Mouse (Mus musculus): ENCODE measurements around the gene Col15a1. TPM values are rescaled to one million over a fixed set of nuclear protein-coding genes. Genes with fewer than 3 reads are reported as not detected.
A peak's percentile ranks its signal among the peaks of the same experiment; 100 is the strongest.

The Col15a1 gene
- polyA plus RNA-seq, 1 experiment from 2014 or later: 12.9 TPM

- no peak overlapping the region for H3K4me2 ChIP-seq
- H3K4me1 ChIP-seq (replicated peaks): peaks cover 29% of the 10 kb centered on the region
- H3K9ac ChIP-seq: no peak overlapping the region
- WGBS: 51% methylated on average over 6 of the region's 6 CpGs
- ATAC-seq (replicated peaks; ENCODE audit: insufficient number of reproducible peaks, insufficient read depth, low FRiP score, low read depth): no peak
- no peaks in the 10 kb centered on the region for H3K9me3 ChIP-seq (replicated peaks)
- H3K27ac ChIP-seq: 0 out of 2 replicates have a peak overlapping the region, but pooled peaks have one; percentile 15
- H3K4me3 ChIP-seq: no peak overlapping the region
- H3K27me3 ChIP-seq: 0 out of 2 replicates have a peak, but pooled peaks cover 3% of the 10 kb centered on the region
- no peaks in the 10 kb centered on the region for H3K36me3 ChIP-seq
Measured at GRCm38 (mm10) chr4:47247574-47247973, 39.6 kb downstream of the Col15a1 start.

- no peak for ATAC-seq (replicated peaks; ENCODE audit: insufficient number of reproducible peaks, insufficient read depth, low FRiP score, low read depth)
- peaks cover 29% of the 10 kb centered on the region for H3K4me1 ChIP-seq (replicated peaks)
- WGBS: 74% methylated on average over 6 of the region's 6 CpGs
Measured at GRCm38 (mm10) chr4:47249193-47249592, 41.2 kb downstream of the Col15a1 start.

GRCm38 (mm10) chr4:47251069-47251468 is 43.1 kb downstream of the Col15a1 start:
- peak; percentile 25; the same call in 1 of the 2 replicates for ATAC-seq (replicated peaks; ENCODE audit: insufficient number of reproducible peaks, insufficient read depth, low FRiP score, low read depth)

More at GRCm38 (mm10) chr4:47249193-47249592, 41.2 kb downstream of the Col15a1 start:
- Histone ChIP-seq H3K4me2 (no peak overlapping the region), H3K4me3 (no peak overlapping the region), H3K9me3 (replicated peaks) (no peaks in the 10 kb centered on the region), H3K9ac (no peak overlapping the region), H3K36me3 (no peaks in the 10 kb centered on the region), H3K27ac (no peak overlapping the region), H3K27me3 (0 out of 2 replicates have a peak, but pooled peaks cover 3% of the 10 kb centered on the region)

GRCm38 (mm10) chr4:47251693-47252435 is 43.9 kb downstream of the Col15a1 start:
- Histone ChIP-seq H3K4me2 (no peak overlapping the region), H3K27ac (peak overlapping the region; percentile 17), H3K9me3 (replicated peaks) (no peaks in the 10 kb centered on the region), H3K4me1 (replicated peaks) (peaks cover 29% of the 10 kb centered on the region), H3K36me3 (no peaks in the 10 kb centered on the region), H3K9ac (no peak overlapping the region), H3K27me3 (0 out of 2 replicates have a peak, but pooled peaks cover 3% of the 10 kb centered on the region), H3K4me3 (no peak overlapping the region)
- WGBS: 74% methylated on average over 11 of the region's 11 CpGs
- ATAC-seq (replicated peaks; ENCODE audit: insufficient number of reproducible peaks, insufficient read depth, low FRiP score, low read depth): peak; percentile 12; the same call in 1 of the 2 replicates

More at GRCm38 (mm10) chr4:47251069-47251468, 43.1 kb downstream of the Col15a1 start:
- peaks cover 29% of the 10 kb centered on the region for H3K4me1 ChIP-seq (replicated peaks)
- H3K27me3 ChIP-seq: 0 out of 2 replicates have a peak, but pooled peaks cover 3% of the 10 kb centered on the region
- H3K4me3 ChIP-seq: no peak overlapping the region
- H3K4me2 ChIP-seq: no peak overlapping the region
- H3K9me3 ChIP-seq (replicated peaks): no peaks in the 10 kb centered on the region
- H3K9ac ChIP-seq: no peak overlapping the region
- WGBS: 36% methylated on average over 5 of the region's 5 CpGs
- no peaks in the 10 kb centered on the region for H3K36me3 ChIP-seq
- peak overlapping the region; percentile 17 for H3K27ac ChIP-seq

GRCm38 (mm10) chr4:47252627-47253026 is 44.7 kb downstream of the Col15a1 start:
- WGBS: 88% methylated on average over 3 of the region's 3 CpGs
- no peak for ATAC-seq (replicated peaks; ENCODE audit: insufficient number of reproducible peaks, insufficient read depth, low FRiP score, low read depth)
- Histone ChIP-seq H3K4me1 (replicated peaks) (peaks cover 22% of the 10 kb centered on the region), H3K4me2 (no peak overlapping the region), H3K4me3 (no peak overlapping the region), H3K9me3 (replicated peaks) (no peaks in the 10 kb centered on the region), H3K27me3 (0 out of 2 replicates have a peak, but pooled peaks cover 3% of the 10 kb centered on the region), H3K27ac (no peak overlapping the region), H3K36me3 (no peaks in the 10 kb centered on the region), H3K9ac (no peak overlapping the region)

- Histone ChIP-seq H3K27me3 (no peaks in the 10 kb centered on the region), H3K4me1 (replicated peaks) (peaks cover 13% of the 10 kb centered on the region; the same call in 1 of the 2 replicates), H3K4me2 (no peak overlapping the region), H3K36me3 (no peaks in the 10 kb centered on the region), H3K9me3 (replicated peaks) (no peaks in the 10 kb centered on the region), H3K27ac (no peak overlapping the region), H3K4me3 (no peak overlapping the region), H3K9ac (no peak overlapping the region)
- WGBS: 36% methylated on average over 4 of the region's 4 CpGs
- ATAC-seq (replicated peaks; ENCODE audit: insufficient number of reproducible peaks, insufficient read depth, low FRiP score, low read depth): no peak
Measured at GRCm38 (mm10) chr4:47255641-47256040, 47.7 kb downstream of the Col15a1 start.

- ATAC-seq (replicated peaks; ENCODE audit: insufficient number of reproducible peaks, insufficient read depth, low FRiP score, low read depth): no peak
- Histone ChIP-seq H3K4me1 (replicated peaks) (no peaks in the 10 kb centered on the region), H3K4me2 (no peak overlapping the region), H3K36me3 (no peaks in the 10 kb centered on the region), H3K27ac (no peak overlapping the region), H3K4me3 (no peak overlapping the region), H3K27me3 (no peaks in the 10 kb centered on the region), H3K9ac (no peak overlapping the region), H3K9me3 (replicated peaks) (no peaks in the 10 kb centered on the region)
- 73% methylated on average over 3 of the region's 3 CpGs for WGBS
Measured at GRCm38 (mm10) chr4:47258201-47258600, 50.2 kb downstream of the Col15a1 start.

- WGBS: 70% methylated on average over 6 of the region's 6 CpGs
- Histone ChIP-seq H3K27me3 (no peaks in the 10 kb centered on the region), H3K4me1 (replicated peaks) (no peaks in the 10 kb centered on the region), H3K9ac (no peak overlapping the region), H3K27ac (no peak overlapping the region), H3K4me2 (no peak overlapping the region), H3K36me3 (no peaks in the 10 kb centered on the region), H3K4me3 (no peak overlapping the region), H3K9me3 (replicated peaks) (no peaks in the 10 kb centered on the region)
- ATAC-seq (replicated peaks; ENCODE audit: insufficient number of reproducible peaks, insufficient read depth, low FRiP score, low read depth): no peak
Measured at GRCm38 (mm10) chr4:47261049-47261448, 53.1 kb downstream of the Col15a1 start.

GRCm38 (mm10) chr4:47261919-47262318 is 54.0 kb downstream of the Col15a1 start:
- Histone ChIP-seq H3K4me1 (replicated peaks) (no peaks in the 10 kb centered on the region), H3K36me3 (no peaks in the 10 kb centered on the region), H3K4me3 (no peak overlapping the region), H3K27ac (no peak overlapping the region), H3K9me3 (replicated peaks) (no peaks in the 10 kb centered on the region), H3K9ac (no peak overlapping the region), H3K4me2 (no peak overlapping the region), H3K27me3 (no peaks in the 10 kb centered on the region)
- 61% methylated on average over 5 of the region's 5 CpGs for WGBS
- no peak for ATAC-seq (replicated peaks; ENCODE audit: insufficient number of reproducible peaks, insufficient read depth, low FRiP score, low read depth)

- H3K4me2 ChIP-seq: no peak overlapping the region
- no peak overlapping the region for H3K9ac ChIP-seq
- ATAC-seq (replicated peaks; ENCODE audit: insufficient number of reproducible peaks, insufficient read depth, low FRiP score, low read depth): no peak
- H3K4me1 ChIP-seq (replicated peaks): no peaks in the 10 kb centered on the region
- H3K36me3 ChIP-seq: no peaks in the 10 kb centered on the region
- H3K27ac ChIP-seq: no peak overlapping the region
- H3K4me3 ChIP-seq: no peak overlapping the region
- H3K9me3 ChIP-seq (replicated peaks): no peaks in the 10 kb centered on the region
- 81% methylated on average over 5 of the region's 5 CpGs for WGBS
- H3K27me3 ChIP-seq: no peaks in the 10 kb centered on the region
Measured at GRCm38 (mm10) chr4:47265555-47265954, 57.6 kb downstream of the Col15a1 start.

- Histone ChIP-seq H3K27ac (no peak overlapping the region), H3K27me3 (no peaks in the 10 kb centered on the region), H3K4me2 (no peak overlapping the region), H3K4me3 (no peak overlapping the region), H3K9ac (no peak overlapping the region), H3K9me3 (replicated peaks) (no peaks in the 10 kb centered on the region), H3K4me1 (replicated peaks) (no peaks in the 10 kb centered on the region), H3K36me3 (no peaks in the 10 kb centered on the region)
- ATAC-seq (replicated peaks; ENCODE audit: insufficient number of reproducible peaks, insufficient read depth, low FRiP score, low read depth): no peak
- WGBS: 73% methylated on average over 9 of the region's 9 CpGs
Measured at GRCm38 (mm10) chr4:47272452-47273130, 64.6 kb downstream of the Col15a1 start.

Data from heart, embryonic 15.5 days (tissue).